Mouse (Mus musculus) CH12.LX (cell line): ENCODE data around the gene Ssbp4. TPM values are rescaled to one million over a fixed set of nuclear protein-coding genes. Genes with fewer than 3 reads are reported as not detected.

Experiments
- DNase-seq: peaks from one replicate; pipeline ENCODE4 v3.0.0-alpha.2; 2013; ENCODE audit errors: extremely low read depth
- H3K27ac ChIP-seq: 2 replicates; pipeline ENCODE4 v1.5.1; 2012; ENCODE audit warnings: low read depth, mild to moderate bottlenecking, control low read depth, moderate library complexity; ENCODE audit not compliant: insufficient read depth
- H3K27me3 ChIP-seq: replicated peaks from 2 replicates; pipeline ENCODE3; 2012; ENCODE audit warnings: inconsistent platforms
- H3K36me3 ChIP-seq, 2 experiments: replicated peaks in 1 of 2; 2 replicates each; pipeline versions ENCODE3 to v1.6.1; 2012; ENCODE audit warnings: inconsistent platforms in 1 of 2, low read length in 1 of 2, mild to moderate bottlenecking in 1 of 2, mixed read lengths in 1 of 2, moderate library complexity in 1 of 2; ENCODE audit not compliant: control insufficient read depth in 1 of 2, insufficient read depth in 1 of 2
- H3K4me1 ChIP-seq, 2 experiments: 2 replicates each; pipeline ENCODE4 v1.6.1; 2012; ENCODE audit warnings: inconsistent platforms in 1 of 2, moderate library complexity in 1 of 2; ENCODE audit not compliant: insufficient read depth in 2 of 2, control insufficient read depth in 1 of 2
- H3K4me2 ChIP-seq: 2 replicates; pipeline ENCODE4 v1.6.1; 2012; ENCODE audit warnings: low read depth, mild to moderate bottlenecking, control low read depth; ENCODE audit not compliant: poor library complexity, insufficient read depth, severe bottlenecking
- H3K4me3 ChIP-seq, 3 experiments: fragments of 150-350 bp in 1 of 3; sonication (generic) in 1 of 3; replicated peaks in 1 of 3; 2 replicates each; pipeline versions ENCODE3 to v1.5.1; 2011 to 2012; ENCODE audit warnings: low read depth in 2 of 3, low read length in 2 of 3, mild to moderate bottlenecking in 2 of 3, moderate library complexity in 2 of 3, control low read depth in 1 of 3, improper control_type of control experiment in 1 of 3, inconsistent platforms in 1 of 3, mixed read lengths in 1 of 3; ENCODE audit not compliant: poor library complexity in 1 of 3
- H3K79me2 ChIP-seq: replicated peaks from 2 replicates; pipeline ENCODE4 v1.6.1; 2012; ENCODE audit warnings: mild to moderate bottlenecking, moderate library complexity; ENCODE audit not compliant: control insufficient read depth, poor library complexity, insufficient read depth, severe bottlenecking; ENCODE audit errors: extremely low read depth
- H3K9ac ChIP-seq: 2 replicates; pipeline ENCODE4 v1.6.1; 2012; ENCODE audit warnings: low read depth, mild to moderate bottlenecking, control low read depth, moderate library complexity; ENCODE audit not compliant: insufficient read depth
- H3K9me3 ChIP-seq: replicated peaks from 2 replicates; pipeline ENCODE3; 2012; ENCODE audit warnings: low read length, inconsistent platforms, mixed read lengths
- CHD1 ChIP-seq: IDR thresholded peaks from 2 replicates; pipeline ENCODE4 v1.6.1; 2012; ENCODE audit warnings: low read depth, low read length, improper control_type of control experiment, inconsistent platforms
- CHD2 ChIP-seq: IDR thresholded peaks from 2 replicates; pipeline ENCODE4 v1.6.1; 2011; ENCODE audit warnings: low read length, improper control_type of control experiment
- E2F4 ChIP-seq: IDR thresholded peaks from 2 replicates; pipeline ENCODE4 v1.6.1; 2011; ENCODE audit warnings: low read depth, low read length, improper control_type of control experiment; ENCODE audit not compliant: insufficient replicate concordance
- ELF1 ChIP-seq: IDR thresholded peaks from 2 replicates; pipeline ENCODE4 v1.6.1; 2014; ENCODE audit warnings: low read depth, mild to moderate bottlenecking, inconsistent platforms, low read length, improper control_type of control experiment
- EP300 ChIP-seq: IDR thresholded peaks from 2 replicates; pipeline ENCODE4 v1.6.1; 2011; ENCODE audit warnings: low read length, improper control_type of control experiment
- HCFC1 ChIP-seq: IDR thresholded peaks from 2 replicates; pipeline ENCODE4 v1.6.1; 2012; ENCODE audit warnings: low read depth, mild to moderate bottlenecking, inconsistent platforms, low read length, improper control_type of control experiment
- JUN ChIP-seq: IDR thresholded peaks from 2 replicates; pipeline ENCODE4 v1.6.1; 2011; ENCODE audit warnings: low read depth, mild to moderate bottlenecking, low read length, improper control_type of control experiment, moderate library complexity; ENCODE audit not compliant: insufficient read depth
- MAX ChIP-seq: IDR thresholded peaks from 2 replicates; pipeline ENCODE4 v1.6.1; 2011; ENCODE audit warnings: low read length, improper control_type of control experiment
- MAZ ChIP-seq: IDR thresholded peaks from 2 replicates; pipeline ENCODE4 v1.6.1; 2012; ENCODE audit warnings: low read depth, mild to moderate bottlenecking, inconsistent platforms, low read length, improper control_type of control experiment, moderate library complexity
- NELFE ChIP-seq: IDR thresholded peaks from 2 replicates; pipeline ENCODE4 v1.6.1; 2011; ENCODE audit warnings: low read depth, low read length, improper control_type of control experiment
- NRF1 ChIP-seq: IDR thresholded peaks from 2 replicates; pipeline ENCODE4 v1.6.1; 2014; ENCODE audit warnings: low read depth, mild to moderate bottlenecking, inconsistent platforms, low read length, improper control_type of control experiment, moderate library complexity
- PAX5 ChIP-seq: IDR thresholded peaks from 2 replicates; pipeline ENCODE4 v1.6.1; 2012; ENCODE audit warnings: low read length, inconsistent platforms, mixed read lengths
- RCOR1 ChIP-seq: conservative IDR thresholded peaks from 2 replicates; pipeline ENCODE4 v1.6.1; 2012; ENCODE audit warnings: low read depth, mild to moderate bottlenecking, inconsistent platforms, low read length, improper control_type of control experiment
- SMC3 ChIP-seq: IDR thresholded peaks from 2 replicates; pipeline ENCODE4 v1.6.1; 2011; ENCODE audit warnings: low read depth, low read length, improper control_type of control experiment
- USF2 ChIP-seq: conservative IDR thresholded peaks from 2 replicates; pipeline ENCODE4 v1.6.1; 2011; ENCODE audit warnings: low read depth, low read length, improper control_type of control experiment
- ZMIZ1 ChIP-seq: IDR thresholded peaks from 2 replicates; pipeline ENCODE4 v1.6.1; 2012; ENCODE audit warnings: low read depth, mild to moderate bottlenecking, inconsistent platforms, low read length, improper control_type of control experiment
- dilution Hi-C: fragments of 300-500 bp; cut with MboI; formaldehyde crosslinking; loops from 2 replicates; pipeline ENCODE4 v1.14.3; 2020; ENCODE audit warnings: low sequenced_read_pairs; ENCODE audit not compliant: extremely low pct_unique_long_range_greater_than_20kb, extremely low pct_ligation_motif_present
- in situ Hi-C: fragments of 300-500 bp; cut with MboI; formaldehyde crosslinking; loops from 3 replicates; pipeline ENCODE4 v1.14.3; 2019; ENCODE audit warnings: low sequenced_read_pairs, low pct_ligation_motif_present, low pct_unique_long_range_greater_than_20kb, mixed read lengths
- polyA plus RNA-seq: library from polyadenylated mRNA; unstranded; fragments of >175 nt; gene quantifications from 2 replicates; pipeline ENCODE4 v1.2.1, GENCODE M21; 2012; ENCODE audit warnings: low read depth; ENCODE audit not compliant: insufficient read length
- total RNA-seq, 2 experiments: library from RNA; depleted of rRNA; stranded (reverse); fragments of 300-350 nt in 1 of 2; fragments of >200 nt in 1 of 2; gene quantifications; 2 replicates each; pipeline ENCODE4 v1.2.3; 2012 to 2014

The Ssbp4 gene
- total and polyA plus RNA-seq, 3 experiments, result 41.3 to 128 (median 77.3) TPM

- Histone ChIP-seq H3K27me3 (no peaks in the 10 kb centered on the region), H3K9me3 (no peaks in the 10 kb centered on the region), H3K36me3 (peaks cover 51 to 86% of the 10 kb centered on the region in 2 experiments), H3K4me3 (no peak overlapping the region), H3K79me2 (no peaks in the 10 kb centered on the region), H3K27ac (no peak overlapping the region), H3K9ac (no peak overlapping the region), H3K4me1 (peaks cover under 1% of the 10 kb centered on the region in 2 experiments; a peak in 3 of 4 replicates), H3K4me2 (no peak overlapping the region)
- in situ Hi-C loops (no loop called here), dilution Hi-C loops (no loop called here)
- DNase-seq, result no peak
- TF ChIP-seq PAX5 (no peak), NRF1 (no peak)
Observed at GRCm38 (mm10) chr8:70577207-70577606, 31.5 kb downstream of the Ssbp4 start.

DNA sequence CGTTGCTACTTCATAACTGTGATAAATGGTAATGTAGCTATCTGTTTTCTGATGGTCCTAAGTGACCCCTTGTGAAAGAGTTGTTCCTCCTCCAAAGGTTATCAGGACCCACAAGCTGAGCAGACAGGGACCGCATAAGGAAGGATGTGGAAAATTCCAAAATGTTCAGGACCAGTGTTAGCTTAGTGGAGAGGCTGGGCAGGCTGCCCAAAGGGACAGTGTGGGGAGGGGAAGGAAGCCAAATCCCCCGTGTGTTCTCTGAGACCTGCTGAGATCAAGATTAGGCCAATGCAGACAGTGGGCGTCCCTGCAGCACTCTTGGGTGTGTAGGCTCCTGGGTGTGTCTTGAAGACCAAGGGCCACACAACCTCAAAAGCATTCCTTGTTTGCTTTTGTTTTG lies 33.8 kb downstream of the Ssbp4 start:
- H3K27me3 ChIP-seq, result no peaks in the 10 kb centered on the region
- dilution Hi-C loops (no loop called here), in situ Hi-C loops (no loop called here)
- no peak overlapping the region for H3K4me2 ChIP-seq
- H3K79me2 ChIP-seq, result no peaks in the 10 kb centered on the region
- no peak for DNase-seq
- H3K9ac ChIP-seq, result no peak overlapping the region
- H3K4me3 ChIP-seq, result no peak overlapping the region
- no peaks in the 10 kb centered on the region for H3K9me3 ChIP-seq
- TF ChIP-seq MAZ (no peak), SMC3 (no peak), CHD2 (no peak), CHD1 (no peak)
- H3K4me1 ChIP-seq, result peaks cover 8 to 23% of the 10 kb centered on the region in 2 experiments
- no peak overlapping the region for H3K27ac ChIP-seq
- H3K36me3 ChIP-seq, result peaks cover 31 to 83% of the 10 kb centered on the region in 2 experiments

- no peak for TF ChIP-seq HCFC1
- no peak for TF ChIP-seq EP300
- no peak for TF ChIP-seq E2F4
- no peak for TF ChIP-seq NELFE
- no peak for TF ChIP-seq ELF1
- TF ChIP-seq ZMIZ1, result no peak
- TF ChIP-seq MAX, result no peak
- TF ChIP-seq RCOR1, result no peak
- TF ChIP-seq USF2, result no peak
- no peak for TF ChIP-seq JUN
- Histone ChIP-seq H3K4me2 (no peak overlapping the region), H3K27me3 (no peaks in the 10 kb centered on the region), H3K9me3 (no peaks in the 10 kb centered on the region), H3K36me3 (peaks cover 30 to 87% of the 10 kb centered on the region in 2 experiments), H3K79me2 (no peaks in the 10 kb centered on the region), H3K4me1 (peaks cover 8 to 27% of the 10 kb centered on the region in 2 experiments), H3K9ac (no peak overlapping the region), H3K27ac (no peak overlapping the region), H3K4me3 (no peak overlapping the region)
- no peak for DNase-seq
- in situ Hi-C loops, result no loop called here
- dilution Hi-C loops, result no loop called here
Observed at GRCm38 (mm10) chr8:70574302-70574701, 34.4 kb downstream of the Ssbp4 start.
